Mouse (Mus musculus) erythroblast, embryonic 14.5 days (primary cell): ENCODE measurements around the gene Oprm1. TPM values are rescaled to one million over a fixed set of nuclear protein-coding genes. Genes with fewer than 3 reads are reported as not detected.

Experiments used
- H3K27me3 ChIP-seq: 2 replicates; pipeline ENCODE4 v1.6.1; 2012; ENCODE audit warnings: inconsistent platforms; ENCODE audit not compliant: control insufficient read depth
- H3K36me3 ChIP-seq: 2 replicates; pipeline ENCODE4 v1.6.1; 2012; ENCODE audit warnings: mild to moderate bottlenecking, inconsistent platforms; ENCODE audit not compliant: control insufficient read depth
- H3K4me1 ChIP-seq: 2 replicates; pipeline ENCODE4 v1.6.1; 2012; ENCODE audit warnings: inconsistent platforms; ENCODE audit not compliant: control insufficient read depth
- H3K4me3 ChIP-seq: replicated peaks from 2 replicates; pipeline ENCODE3; 2012; ENCODE audit warnings: moderate library complexity, mild to moderate bottlenecking, inconsistent platforms
- H3K9me3 ChIP-seq: 2 replicates; pipeline ENCODE4 v1.6.1; 2012; ENCODE audit warnings: low read length, inconsistent platforms, mixed read lengths; ENCODE audit not compliant: control insufficient read depth
- GATA1 ChIP-seq: IDR thresholded peaks from 2 replicates; pipeline ENCODE4 v1.6.1; 2012; ENCODE audit warnings: low read length, inconsistent platforms, mixed read lengths
- TAL1 ChIP-seq: IDR thresholded peaks from 3 replicates; pipeline ENCODE4 v1.6.1; 2012; ENCODE audit warnings: low read length, inconsistent platforms, mixed read lengths
- polyA plus RNA-seq: library from polyadenylated mRNA; stranded (reverse); fragments of >175 nt; gene quantifications from 2 replicates; pipeline ENCODE4 v1.2.3, GENCODE M21; 2012

The Oprm1 gene
- polyA plus RNA-seq, 1 experiment, result not detected

DNA sequence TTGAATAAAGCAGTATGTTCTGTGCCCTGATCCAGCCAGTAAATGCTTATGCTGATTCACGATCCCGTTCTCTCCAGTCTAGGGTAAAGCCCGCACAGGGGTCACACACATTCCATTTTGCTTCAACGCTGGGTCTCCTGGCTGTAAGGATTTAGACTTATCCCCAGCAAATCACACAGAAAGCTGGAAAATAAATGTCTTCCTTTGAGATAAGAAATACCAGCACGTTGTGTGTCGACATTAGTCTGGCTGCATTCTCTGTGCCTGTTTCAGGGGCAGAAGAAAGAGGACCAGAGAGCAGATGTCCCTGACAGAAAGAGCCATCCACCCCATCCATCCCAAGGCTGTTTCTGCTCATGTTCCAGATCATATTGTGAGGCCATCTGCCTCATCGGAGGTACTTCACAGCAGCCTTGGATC, 319.1 kb downstream of the Oprm1 start:
- Histone ChIP-seq H3K4me1 (no peaks in the 10 kb centered on the region), H3K36me3 (no peaks in the 10 kb centered on the region), H3K27me3 (no peaks in the 10 kb centered on the region), H3K4me3 (no peak overlapping the region), H3K9me3 (no peaks in the 10 kb centered on the region)
- TF ChIP-seq TAL1, result no peak
- TF ChIP-seq GATA1, result no peak

DNA sequence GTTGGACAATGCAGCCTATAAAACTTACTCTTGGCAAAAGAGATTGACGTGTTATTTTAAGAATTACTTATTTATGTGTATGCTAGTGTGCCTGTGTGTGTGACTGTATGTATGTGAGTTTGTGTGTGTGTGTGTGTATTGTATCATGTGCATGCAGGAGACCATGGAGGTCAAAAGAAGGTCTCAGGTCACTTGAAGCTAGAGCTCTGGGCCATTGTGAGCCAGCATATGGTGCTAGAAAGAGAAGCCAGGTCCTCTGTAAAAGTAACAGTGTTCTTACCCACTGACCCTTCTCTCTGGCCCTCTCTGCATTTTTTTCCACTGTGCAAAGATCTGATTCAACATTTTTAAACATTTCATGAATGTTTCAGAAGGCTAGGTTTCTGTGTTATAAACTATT, 319.7 kb downstream of the Oprm1 start:
- H3K4me1 ChIP-seq, result no peaks in the 10 kb centered on the region
- no peaks in the 10 kb centered on the region for H3K27me3 ChIP-seq
- H3K36me3 ChIP-seq, result no peaks in the 10 kb centered on the region
- no peak overlapping the region for H3K4me3 ChIP-seq
- H3K9me3 ChIP-seq, result no peaks in the 10 kb centered on the region
- TF ChIP-seq GATA1, result no peak
- no peak for TF ChIP-seq TAL1

Other genes with a start within 250 kb of the Oprm1 start
- gene Gm10945, start 3.3 kb downstream of the Oprm1 start, polyA plus RNA-seq, result not detected in 2 replicates